Mouse (Mus musculus): Measurements from ENCODE around the gene Ccdc50. TPM values are rescaled to one million over a fixed set of nuclear protein-coding genes. Genes with fewer than 3 reads are reported as not detected.

Gene Ccdc50
- total and polyA plus RNA-seq, 3 experiments: 7.2 to 35.9 (median 33.7) TPM

DNA sequence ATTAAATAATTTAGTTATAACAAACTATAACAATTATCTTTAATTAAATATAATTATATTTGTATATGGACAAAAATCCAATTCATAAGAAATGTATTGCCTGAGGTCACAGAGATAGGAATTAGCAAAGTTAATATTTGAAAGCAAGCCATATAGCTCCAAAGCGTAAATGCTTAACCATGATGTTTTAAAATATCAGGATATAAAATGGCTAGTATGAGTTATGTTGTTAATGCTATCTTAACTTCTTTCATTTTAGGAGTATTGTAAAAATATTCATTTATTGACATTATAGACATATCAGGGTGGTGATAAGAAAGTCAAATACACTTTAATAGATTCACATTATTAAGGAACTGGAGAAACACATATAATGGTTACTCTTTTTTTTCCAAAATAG is 28.6 kb upstream of the Ccdc50 start:
- Histone ChIP-seq H3K27ac (no peak overlapping the region), H3K4me1 (ENCODE audit: control insufficient read depth, insufficient read depth, low read length) (no peaks in the 10 kb centered on the region), H3K9ac (ENCODE audit: low read depth, low read length) (no peak overlapping the region), H3K27me3 (ENCODE audit: control insufficient read depth, insufficient read depth, low read length) (no peaks in the 10 kb centered on the region), H3K4me3 (no peak overlapping the region), H3K36me3 (ENCODE audit: control insufficient read depth, insufficient read depth, low read length) (no peaks in the 10 kb centered on the region), H3K79me2 (replicated peaks; ENCODE audit: control insufficient read depth, insufficient read depth, low read length) (no peaks in the 10 kb centered on the region)
- intact Hi-C loops (cut with DNase I): no loop called here
- DNase-seq: no peak
- 95% methylated on average over 1 of the region's 1 CpGs for WGBS
- TF ChIP-seq POLR2A (IDR thresholded peaks at IDR 0.05; ENCODE audit: insufficient read depth, low read depth, low read length) (no peak), EP300 (IDR thresholded peaks at IDR 0.05; ENCODE audit: insufficient read depth, low read depth, low read length) (no peak), CTCF (IDR thresholded peaks at IDR 0.05) (no peak)

DNA sequence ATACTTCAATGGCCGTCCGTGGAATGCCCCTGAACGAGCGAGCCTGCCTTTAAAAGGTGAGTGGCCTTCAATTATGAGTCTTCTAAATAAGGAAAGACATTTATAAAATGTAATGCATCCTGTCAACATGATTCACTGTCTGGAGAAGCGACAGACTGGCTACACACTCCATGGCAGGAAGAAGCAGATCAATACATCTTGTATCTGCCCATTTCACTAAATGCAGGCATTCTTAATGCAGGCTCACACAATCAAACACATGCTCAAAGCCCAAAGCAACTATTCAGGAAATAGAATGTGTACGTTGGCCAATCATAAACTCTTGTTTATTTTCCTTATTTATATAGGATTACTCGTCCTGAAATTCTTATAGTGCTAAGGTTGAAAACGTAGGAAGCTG is 18.5 kb upstream of the Ccdc50 start, which contains the start of gene Uts2b:
Gene Uts2b, minus strand, starts transcription at position 49 of the 400 bp plus-strand sequence.
- Histone ChIP-seq H3K36me3 (ENCODE audit: control insufficient read depth, insufficient read depth, low read length) (no peaks in the 10 kb centered on the region), H3K4me3 (no peak within 1 kb of the TSS), H3K27ac (no peak within 1 kb of the TSS), H3K4me1 (ENCODE audit: control insufficient read depth, insufficient read depth, low read length) (no peaks in the 10 kb centered on the region), H3K9ac (ENCODE audit: low read depth, low read length) (no peak within 1 kb of the TSS), H3K79me2 (replicated peaks; ENCODE audit: control insufficient read depth, insufficient read depth, low read length) (no peaks in the 10 kb centered on the region), H3K27me3 (ENCODE audit: control insufficient read depth, insufficient read depth, low read length) (no peaks in the 10 kb centered on the region)
- no peak for DNase-seq
- intact Hi-C loops (cut with DNase I): no loop called here
- TF ChIP-seq CTCF (IDR thresholded peaks at IDR 0.05) (no peak), POLR2A (IDR thresholded peaks at IDR 0.05; ENCODE audit: insufficient read depth, low read depth, low read length) (no peak), EP300 (IDR thresholded peaks at IDR 0.05; ENCODE audit: insufficient read depth, low read depth, low read length) (no peak)
- 69% methylated on average over 8 of the region's 8 CpGs for WGBS

DNA sequence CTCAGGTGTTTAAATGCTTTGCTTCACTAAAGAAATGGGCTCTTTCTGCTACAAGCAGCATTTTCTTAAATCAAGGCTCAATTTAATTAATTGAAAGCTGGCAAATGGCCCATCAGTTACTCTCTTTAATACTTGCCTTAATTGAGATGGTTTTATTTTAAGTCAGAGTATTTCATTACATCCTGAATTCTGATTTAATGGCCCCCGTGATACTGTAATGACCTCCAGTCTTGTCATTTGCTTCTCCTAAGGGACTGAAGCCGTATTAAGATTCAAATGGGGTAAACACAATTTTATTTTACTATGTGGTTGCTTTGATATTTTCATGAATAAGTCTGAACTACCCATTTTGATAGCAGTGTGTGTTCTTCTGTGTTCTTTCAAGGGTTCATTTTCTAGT is 18.0 kb upstream of the Ccdc50 start:
- no peaks in the 10 kb centered on the region for H3K4me1 ChIP-seq (ENCODE audit: control insufficient read depth, insufficient read depth, low read length)
- intact Hi-C loops (cut with DNase I): no loop called here
- no peak for DNase-seq
- no peak overlapping the region for H3K9ac ChIP-seq (ENCODE audit: low read depth, low read length)
- H3K4me3 ChIP-seq: no peak overlapping the region
- no peak overlapping the region for H3K27ac ChIP-seq
- H3K27me3 ChIP-seq (ENCODE audit: control insufficient read depth, insufficient read depth, low read length): no peaks in the 10 kb centered on the region
- no peaks in the 10 kb centered on the region for H3K36me3 ChIP-seq (ENCODE audit: control insufficient read depth, insufficient read depth, low read length)
- no peaks in the 10 kb centered on the region for H3K79me2 ChIP-seq (replicated peaks; ENCODE audit: control insufficient read depth, insufficient read depth, low read length)
- no peak for TF ChIP-seq POLR2A (IDR thresholded peaks at IDR 0.05; ENCODE audit: insufficient read depth, low read depth, low read length)
- TF ChIP-seq EP300 (IDR thresholded peaks at IDR 0.05; ENCODE audit: insufficient read depth, low read depth, low read length): no peak
- 73% methylated on average over 2 of the region's 2 CpGs for WGBS

DNA sequence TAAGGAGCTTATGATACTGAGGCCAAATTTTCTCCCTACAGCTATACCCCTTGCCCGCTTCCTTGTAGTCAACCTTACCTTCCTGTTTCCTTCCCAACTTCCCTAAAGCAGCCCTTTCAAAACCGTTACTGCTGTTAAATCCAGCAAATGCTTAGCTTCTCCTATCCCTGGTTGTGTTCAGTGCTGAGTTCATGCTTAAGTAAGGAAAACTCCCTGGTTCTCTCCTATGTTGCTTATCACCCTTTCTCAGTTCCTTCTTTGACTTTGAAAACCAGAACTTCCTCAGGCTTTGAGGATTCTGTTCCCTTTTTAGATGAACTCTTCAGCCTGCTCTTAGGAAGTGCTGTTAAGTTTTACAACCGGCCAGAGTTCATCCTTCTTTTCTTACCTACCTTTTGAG is 14.5 kb upstream of the Ccdc50 start:
- H3K4me1 ChIP-seq (ENCODE audit: control insufficient read depth, insufficient read depth, low read length): no peaks in the 10 kb centered on the region
- intact Hi-C loops (cut with DNase I): no loop called here
- DNase-seq: no peak
- WGBS: 45% methylated on average over 3 of the region's 3 CpGs
- no peaks in the 10 kb centered on the region for H3K79me2 ChIP-seq (replicated peaks; ENCODE audit: control insufficient read depth, insufficient read depth, low read length)
- no peak overlapping the region for H3K4me3 ChIP-seq
- no peak overlapping the region for H3K27ac ChIP-seq
- H3K36me3 ChIP-seq (ENCODE audit: control insufficient read depth, insufficient read depth, low read length): no peaks in the 10 kb centered on the region
- TF ChIP-seq CTCF (IDR thresholded peaks at IDR 0.05) (no peak), EP300 (IDR thresholded peaks at IDR 0.05; ENCODE audit: insufficient read depth, low read depth, low read length) (no peak), POLR2A (IDR thresholded peaks at IDR 0.05; ENCODE audit: insufficient read depth, low read depth, low read length) (no peak)
- no peaks in the 10 kb centered on the region for H3K27me3 ChIP-seq (ENCODE audit: control insufficient read depth, insufficient read depth, low read length)
- no peak overlapping the region for H3K9ac ChIP-seq (ENCODE audit: low read depth, low read length)

DNA sequence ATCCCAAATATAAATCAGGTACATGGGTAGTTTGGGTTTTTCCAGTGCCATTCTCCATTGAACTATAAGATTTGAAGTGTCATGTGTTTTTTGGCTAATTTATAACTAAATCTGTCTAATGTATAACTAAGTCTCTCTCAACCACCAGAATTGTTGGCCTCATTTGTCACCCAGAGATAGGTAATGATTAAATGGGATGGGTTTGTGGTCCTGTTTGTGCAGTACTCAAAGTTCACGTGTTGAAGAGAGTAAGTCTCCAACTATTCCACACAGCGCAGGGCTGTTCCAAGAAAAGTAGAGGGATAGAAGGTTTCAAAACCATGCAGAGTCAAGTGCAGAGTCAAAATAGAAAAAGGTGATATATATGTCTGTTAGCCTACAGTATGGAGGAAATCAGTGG is 13.4 kb upstream of the Ccdc50 start:
- H3K9ac ChIP-seq (ENCODE audit: low read depth, low read length): no peak overlapping the region
- WGBS: 91% methylated on average over 2 of the region's 2 CpGs
- H3K4me3 ChIP-seq: no peak overlapping the region
- H3K27me3 ChIP-seq (ENCODE audit: control insufficient read depth, insufficient read depth, low read length): no peaks in the 10 kb centered on the region
- no peak for DNase-seq
- no peak overlapping the region for H3K27ac ChIP-seq
- no peaks in the 10 kb centered on the region for H3K4me1 ChIP-seq (ENCODE audit: control insufficient read depth, insufficient read depth, low read length)
- H3K36me3 ChIP-seq (ENCODE audit: control insufficient read depth, insufficient read depth, low read length): no peaks in the 10 kb centered on the region
- TF ChIP-seq POLR2A (IDR thresholded peaks at IDR 0.05; ENCODE audit: insufficient read depth, low read depth, low read length) (no peak), EP300 (IDR thresholded peaks at IDR 0.05; ENCODE audit: insufficient read depth, low read depth, low read length) (no peak), CTCF (IDR thresholded peaks at IDR 0.05) (no peak)
- H3K79me2 ChIP-seq (replicated peaks; ENCODE audit: control insufficient read depth, insufficient read depth, low read length): no peaks in the 10 kb centered on the region
- intact Hi-C loops (cut with DNase I): no loop called here

DNA sequence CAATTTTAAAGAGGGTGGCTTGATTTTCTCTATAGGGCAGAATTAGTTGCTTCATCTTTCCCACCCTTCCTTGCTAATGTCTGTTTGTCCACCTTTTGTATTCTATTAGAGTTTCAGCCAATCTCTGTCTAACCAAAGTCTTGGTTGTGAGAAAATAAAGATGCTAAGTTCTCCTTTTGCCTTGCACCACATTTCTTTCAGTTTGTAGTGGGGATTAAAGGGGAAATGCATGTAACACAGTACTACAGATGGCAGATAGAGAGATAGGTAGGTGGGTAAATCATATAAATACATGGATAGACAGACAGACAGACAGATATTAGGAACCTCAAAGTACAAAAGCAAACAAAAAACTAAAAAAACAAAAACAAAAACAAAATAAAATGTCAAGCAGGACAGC is 12.1 kb upstream of the Ccdc50 start:
- H3K27ac ChIP-seq: no peak overlapping the region
- H3K36me3 ChIP-seq (ENCODE audit: control insufficient read depth, insufficient read depth, low read length): no peaks in the 10 kb centered on the region
- intact Hi-C loops (cut with DNase I): no loop called here
- H3K27me3 ChIP-seq (ENCODE audit: control insufficient read depth, insufficient read depth, low read length): no peaks in the 10 kb centered on the region
- no peak overlapping the region for H3K4me3 ChIP-seq
- H3K9ac ChIP-seq (ENCODE audit: low read depth, low read length): no peak overlapping the region
- no peaks in the 10 kb centered on the region for H3K79me2 ChIP-seq (replicated peaks; ENCODE audit: control insufficient read depth, insufficient read depth, low read length)
- H3K4me1 ChIP-seq (ENCODE audit: control insufficient read depth, insufficient read depth, low read length): no peaks in the 10 kb centered on the region
- no peak for TF ChIP-seq CTCF (IDR thresholded peaks at IDR 0.05)
- no peak for TF ChIP-seq EP300 (IDR thresholded peaks at IDR 0.05; ENCODE audit: insufficient read depth, low read depth, low read length)
- no peak for TF ChIP-seq POLR2A (IDR thresholded peaks at IDR 0.05; ENCODE audit: insufficient read depth, low read depth, low read length)
- no peak for DNase-seq

Measured in heart, adult 2 months (tissue).